Mouse (Mus musculus) embryonic fibroblast, embryonic 13.5 days (primary cell): Measurements from ENCODE around the gene Ndufv2.

Source experiments
- CTCF ChIP-seq: IDR thresholded peaks from 2 replicates; pipeline ENCODE4 v1.5.1; 2011; ENCODE audit warnings: mild to moderate bottlenecking, control low read depth, low read length, moderate library complexity, borderline replicate concordance; ENCODE audit not compliant: insufficient read depth
- POLR2A ChIP-seq: IDR thresholded peaks from 2 replicates; pipeline ENCODE4 v1.6.1; 2011; ENCODE audit warnings: low read depth, mild to moderate bottlenecking, control low read depth, low read length, moderate library complexity

DNA sequence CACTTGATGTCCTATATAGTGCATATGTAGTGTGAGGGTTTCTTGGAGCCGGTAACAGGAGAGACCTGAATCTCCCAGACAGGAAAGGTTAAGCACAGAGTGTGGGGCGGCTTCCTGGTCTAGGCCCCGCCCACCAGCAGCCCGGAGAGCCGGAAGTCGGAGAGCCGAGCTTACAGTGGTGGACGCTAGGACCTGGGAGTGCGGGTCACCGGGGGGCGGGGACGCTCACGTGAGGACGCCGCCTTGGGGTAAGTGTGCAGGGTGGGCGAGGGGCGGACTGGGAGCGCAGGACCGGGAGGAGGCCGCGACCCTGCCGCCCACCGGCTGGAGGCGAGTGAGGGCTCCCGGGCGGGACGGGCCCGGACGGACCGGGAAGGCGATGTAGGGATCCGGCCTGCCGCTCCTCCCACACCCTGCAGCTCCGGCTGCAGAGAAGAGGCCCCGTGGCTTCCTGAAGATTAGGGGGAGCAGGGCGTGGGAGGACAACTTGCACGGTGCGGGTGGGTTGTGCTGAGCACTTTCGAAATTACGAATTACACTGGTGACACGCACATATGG is 10.1 kb upstream of the Ndufv2 start, which contains the start of gene Washc1:
- TF ChIP-seq POLR2A (peak; percentile 68), CTCF (no peak)
